Mouse (Mus musculus) stomach, embryonic 16.5 days (tissue): Measurements from ENCODE around the gene Trio. TPM values are rescaled to one million over a fixed set of nuclear protein-coding genes. Genes with fewer than 3 reads are reported as not detected.

Experiments used
- ATAC-seq: fragments of 200-750 bp; cut with Nextera tagmentation; 2 replicates; pipeline ENCODE4 v1.8.0; 2017; ENCODE audit warnings: moderate number of reproducible peaks, moderate TSS enrichment; ENCODE audit not compliant: insufficient read depth, low FRiP score
- H3K27ac ChIP-seq: fragments of 300-500 bp; sonication (generic); 2 replicates; pipeline ENCODE4 v1.5.1; 2014; ENCODE audit warnings: low read length
- H3K27me3 ChIP-seq: fragments of 300-500 bp; sonication (generic); 2 replicates; pipeline ENCODE4 v1.6.1; 2014; ENCODE audit warnings: low read length, control low read depth, mixed read lengths; ENCODE audit not compliant: control insufficient read depth, insufficient read depth
- H3K36me3 ChIP-seq: fragments of 300-500 bp; sonication (generic); 2 replicates; pipeline ENCODE4 v1.6.1; 2014; ENCODE audit warnings: low read length; ENCODE audit not compliant: control insufficient read depth, insufficient read depth
- H3K4me1 ChIP-seq: fragments of 300-500 bp; sonication (generic); 2 replicates; pipeline ENCODE4 v1.6.1; 2014; ENCODE audit warnings: low read length, control low read depth, mixed read lengths; ENCODE audit not compliant: control insufficient read depth, insufficient read depth
- H3K4me2 ChIP-seq: fragments of 300-500 bp; sonication (generic); 2 replicates; pipeline ENCODE4 v1.6.1; 2014; ENCODE audit warnings: low read depth, low read length, mixed read lengths
- H3K4me3 ChIP-seq: fragments of 300-500 bp; sonication (generic); replicated peaks from 2 replicates; pipeline ENCODE4 v1.5.1; 2014; ENCODE audit warnings: mild to moderate bottlenecking, low read length
- H3K9ac ChIP-seq: fragments of 300-500 bp; sonication (generic); 2 replicates; pipeline ENCODE4 v1.6.1; 2014; ENCODE audit warnings: low read length
- H3K9me3 ChIP-seq: fragments of 300-500 bp; sonication (generic); replicated peaks from 2 replicates; pipeline ENCODE4 v1.6.1; 2016; ENCODE audit warnings: low read length, control low read depth; ENCODE audit not compliant: control insufficient read depth
- WGBS: fragments of 180-500 bp; shearing (Covaris S2); extraction: QIAGEN DNeasy Blood & Tissue Kit; methylation state at CpG from one replicate; pipeline ENCODE4 v1.1.7; 2014; 5-methylcytosine and 5-hydroxymethylcytosine counted together
- polyA plus RNA-seq: library from polyadenylated mRNA; unstranded; fragments of >200 nt; fragmentation: Nextera tagmentation; extraction: Ambion mirVana; gene quantifications from 2 replicates; pipeline ENCODE4 v1.2.1, GENCODE M21; 2015

Gene Trio
- polyA plus RNA-seq, 1 experiment from 2014 or later: 22.9 TPM

DNA sequence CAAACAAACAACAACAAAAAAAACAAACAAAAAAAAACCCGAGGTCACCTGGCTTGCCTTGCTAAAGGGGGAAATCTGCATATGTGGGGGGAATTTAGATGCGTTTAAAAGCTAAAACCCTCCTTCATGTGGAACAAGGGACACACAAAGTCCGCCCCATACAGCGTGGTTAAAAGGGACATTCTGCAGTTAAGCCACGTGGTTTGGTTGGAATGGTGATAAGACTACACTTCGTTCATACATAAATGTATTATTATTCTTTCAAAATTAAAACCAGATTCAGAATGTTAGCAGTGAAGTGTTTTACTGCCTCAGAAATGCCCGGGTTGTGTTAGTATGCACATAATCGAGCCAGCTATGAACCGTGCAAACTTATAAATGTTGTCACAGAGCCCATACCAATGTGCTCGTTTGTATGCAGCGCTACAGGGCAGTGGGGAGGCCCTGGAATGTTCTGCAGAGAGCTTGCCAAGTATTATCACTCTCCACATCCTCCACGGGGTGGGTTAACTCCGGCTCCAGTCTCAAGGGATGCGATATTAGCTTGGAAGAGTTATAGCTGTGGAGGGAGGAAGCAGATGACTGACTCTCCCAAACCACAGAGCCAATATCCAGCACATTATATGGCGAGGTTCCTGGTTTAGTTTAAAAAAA, 243.1 kb downstream of the Trio start:
- 45% methylated on average over 15 of the region's 15 CpGs for WGBS
- peak; percentile 65; the same call in 1 of the 2 replicates for ATAC-seq
- no peak overlapping the region for H3K4me2 ChIP-seq

DNA sequence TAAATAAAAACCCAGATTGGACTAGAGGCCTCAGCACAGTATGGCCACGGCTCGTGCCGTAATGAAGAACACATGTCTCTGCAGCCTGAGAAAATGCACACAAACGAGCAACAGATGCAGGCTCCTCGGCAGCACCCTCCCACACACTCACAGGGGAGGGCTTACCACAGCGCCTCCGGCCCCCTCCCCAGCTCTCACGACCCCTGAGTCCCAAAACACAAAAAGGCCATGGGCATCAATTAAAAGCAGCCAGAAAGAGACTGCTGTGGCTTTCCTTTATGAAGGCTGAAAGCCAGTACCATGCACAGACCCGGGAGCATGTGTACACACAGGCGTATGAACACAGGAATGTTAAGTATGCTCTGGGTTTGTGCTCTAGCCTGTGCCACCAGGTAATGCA, 245.8 kb downstream of the Trio start:
- Histone ChIP-seq H3K27me3 (no peaks in the 10 kb centered on the region), H3K27ac (peak overlapping the region; percentile 97), H3K9me3 (no peaks in the 10 kb centered on the region), H3K4me1 (peaks cover 75% of the 10 kb centered on the region), H3K9ac (0 out of 2 replicates have a peak overlapping the region, but pooled peaks have one; percentile 12), H3K4me2 (no peak overlapping the region), H3K4me3 (no peak overlapping the region), H3K36me3 (no peaks in the 10 kb centered on the region)
- no peak for ATAC-seq
- 35% methylated on average over 10 of the region's 10 CpGs for WGBS

More for the DNA sequence above, 243.1 kb downstream of the Trio start:
- Histone ChIP-seq H3K4me3 (no peak overlapping the region), H3K9me3 (no peaks in the 10 kb centered on the region), H3K4me1 (peaks cover 71% of the 10 kb centered on the region), H3K9ac (no peak overlapping the region), H3K27ac (peak overlapping the region; percentile 92), H3K36me3 (no peaks in the 10 kb centered on the region), H3K27me3 (no peaks in the 10 kb centered on the region)

DNA sequence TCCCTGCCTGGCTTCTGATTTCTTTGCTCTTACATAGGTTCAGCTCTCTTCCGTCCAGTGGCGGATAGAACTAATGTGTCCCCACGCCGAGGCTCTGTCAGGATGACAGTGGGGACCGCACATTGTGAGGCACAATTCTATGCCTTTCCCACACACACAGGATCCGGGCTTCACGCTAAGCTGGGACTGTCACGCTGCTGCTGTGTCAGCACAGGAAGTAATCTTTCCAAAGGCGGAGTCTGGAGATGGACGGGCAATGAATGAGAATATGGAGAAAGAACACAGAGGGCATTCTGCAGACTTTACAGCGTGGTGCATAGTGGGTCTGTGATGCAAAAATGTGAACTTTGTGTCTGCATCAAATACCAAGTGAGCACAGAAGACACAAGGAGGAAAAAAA, 246.2 kb downstream of the Trio start:
- Histone ChIP-seq H3K36me3 (no peaks in the 10 kb centered on the region), H3K4me3 (no peak overlapping the region), H3K27ac (peak overlapping the region; percentile 97), H3K9me3 (no peaks in the 10 kb centered on the region), H3K9ac (no peak overlapping the region), H3K27me3 (no peaks in the 10 kb centered on the region), H3K4me2 (no peak overlapping the region), H3K4me1 (peaks cover 71% of the 10 kb centered on the region)
- no peak for ATAC-seq
- 52% methylated on average over 11 of the region's 11 CpGs for WGBS

DNA sequence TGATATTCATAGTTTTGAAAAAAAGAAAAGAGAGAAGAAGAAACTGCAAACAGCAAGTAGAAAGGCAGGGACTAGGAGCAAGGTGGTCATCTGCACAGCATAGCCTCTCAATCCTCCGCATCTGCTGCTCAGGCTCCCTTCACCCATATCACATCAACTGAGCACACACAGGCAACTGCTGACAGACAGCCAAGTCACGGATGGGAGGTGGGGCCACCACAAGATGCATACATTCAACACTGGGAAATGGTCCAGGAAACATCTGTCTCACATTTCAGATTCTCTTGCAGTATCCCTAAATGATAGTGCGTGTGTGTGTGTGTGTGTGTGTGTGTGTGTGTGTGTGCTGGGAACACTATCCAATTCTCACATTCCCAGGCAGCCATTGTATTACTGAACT, 247.4 kb downstream of the Trio start:
- Histone ChIP-seq H3K9me3 (no peaks in the 10 kb centered on the region), H3K4me3 (no peak overlapping the region), H3K27ac (peak overlapping the region; percentile 97), H3K27me3 (no peaks in the 10 kb centered on the region), H3K36me3 (no peaks in the 10 kb centered on the region), H3K9ac (peak overlapping the region; percentile 32; the same call in 1 of the 2 replicates), H3K4me2 (peak overlapping the region; percentile 37), H3K4me1 (peaks cover 59% of the 10 kb centered on the region)
- ATAC-seq: peak; percentile 61
- WGBS: 17% methylated on average over 3 of the region's 3 CpGs

DNA sequence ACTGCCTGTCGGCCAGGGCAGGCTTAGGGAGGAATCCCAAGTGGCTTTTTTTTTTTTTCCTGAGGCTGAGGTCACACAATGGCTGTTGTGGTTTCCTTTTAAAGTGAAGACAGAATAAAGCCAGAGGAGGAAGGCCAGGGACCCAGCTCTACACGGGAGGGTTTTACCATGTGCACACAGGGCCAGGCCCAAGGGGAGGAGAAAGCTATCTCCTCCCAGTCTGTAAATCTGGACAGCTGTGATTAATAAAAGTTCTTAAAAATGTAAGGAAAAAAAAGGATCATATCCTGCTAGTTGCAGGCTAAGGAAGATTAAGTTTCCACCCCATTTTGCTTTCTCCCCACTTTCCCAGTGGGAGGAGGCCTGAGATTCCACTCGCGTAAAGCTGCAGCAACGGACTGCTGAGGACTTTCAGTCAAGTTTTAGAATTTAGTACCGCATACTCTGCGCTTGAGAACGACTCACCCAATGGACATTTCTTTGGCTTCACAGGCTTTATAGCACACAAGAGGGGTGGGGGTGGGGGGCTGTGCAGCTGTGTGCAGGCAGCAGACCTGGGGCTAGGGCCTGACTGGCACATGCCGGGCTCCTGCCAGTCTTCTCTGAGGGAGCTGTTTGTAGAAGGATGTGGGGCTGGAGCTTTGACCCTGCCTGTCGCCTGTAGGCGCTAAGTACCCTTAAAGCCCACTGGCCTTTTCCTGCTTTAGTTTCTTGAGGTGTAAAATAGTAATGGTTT, 248.0 kb downstream of the Trio start:
- Histone ChIP-seq H3K9ac (peak overlapping the region; percentile 47; the same call in 1 of the 2 replicates), H3K27ac (peak overlapping the region; percentile 97)

DNA sequence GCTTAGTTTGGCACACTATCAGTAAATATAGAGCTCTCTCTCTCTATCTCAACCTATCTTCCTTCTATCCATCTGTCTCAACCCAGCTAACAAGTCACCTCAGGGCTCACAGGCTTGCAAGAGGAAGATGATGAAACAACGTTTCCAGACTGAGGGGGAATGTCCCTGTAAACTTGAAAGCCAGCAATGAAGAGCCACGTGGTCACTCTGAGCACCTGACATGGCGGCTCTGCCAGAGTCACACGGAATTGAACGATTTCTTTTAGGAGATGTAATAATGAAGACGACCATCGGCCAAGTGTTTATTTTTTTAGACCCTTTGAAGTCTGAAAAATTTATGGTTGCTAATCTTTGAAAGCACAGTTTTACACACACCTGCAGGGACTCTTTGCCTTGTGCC, 251.2 kb downstream of the Trio start:
- no peak overlapping the region for H3K4me3 ChIP-seq
- peaks cover 30% of the 10 kb centered on the region for H3K4me1 ChIP-seq
- no peak overlapping the region for H3K27ac ChIP-seq
- H3K9me3 ChIP-seq: no peaks in the 10 kb centered on the region
- no peaks in the 10 kb centered on the region for H3K27me3 ChIP-seq
- no peak for ATAC-seq
- H3K36me3 ChIP-seq: peaks cover 4% of the 10 kb centered on the region; the same call in 1 of the 2 replicates
- H3K9ac ChIP-seq: no peak overlapping the region
- no peak overlapping the region for H3K4me2 ChIP-seq
- 60% methylated on average over 7 of the region's 7 CpGs for WGBS

More for the DNA sequence above, 248.0 kb downstream of the Trio start:
- peak; percentile 45 for ATAC-seq
- Histone ChIP-seq H3K36me3 (no peaks in the 10 kb centered on the region), H3K4me2 (peak overlapping the region; percentile 37), H3K27me3 (no peaks in the 10 kb centered on the region), H3K9me3 (no peaks in the 10 kb centered on the region), H3K4me3 (no peak overlapping the region), H3K4me1 (peaks cover 55% of the 10 kb centered on the region)
- WGBS: 23% methylated on average over 11 of the region's 11 CpGs

DNA sequence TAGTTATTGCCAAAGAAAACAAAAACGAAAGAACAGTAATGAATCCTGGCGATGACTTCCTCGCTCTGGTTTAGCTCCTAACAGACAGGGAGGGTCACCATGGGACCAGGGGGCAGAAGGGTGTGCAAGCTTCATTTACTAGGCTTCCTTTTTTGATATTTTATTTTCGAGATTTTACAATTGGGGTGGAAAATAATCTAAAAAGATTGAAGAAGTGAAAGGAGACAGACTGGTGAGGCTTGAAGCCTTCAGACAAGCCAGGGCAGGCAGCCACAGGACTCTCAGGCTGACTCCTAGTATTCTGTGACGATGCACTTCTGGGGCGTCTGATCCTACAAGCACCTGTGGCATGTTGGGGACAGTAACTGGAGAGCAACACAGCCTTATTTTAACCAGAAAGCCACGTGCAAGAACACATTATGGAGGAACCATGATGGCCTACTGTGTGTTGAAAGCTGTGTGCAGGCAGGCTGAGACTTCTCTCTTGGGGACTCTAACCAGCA, 253.5 kb downstream of the Trio start:
- H3K36me3 ChIP-seq: peaks cover 4% of the 10 kb centered on the region
- no peak overlapping the region for H3K9ac ChIP-seq
- no peaks in the 10 kb centered on the region for H3K27me3 ChIP-seq
- H3K9me3 ChIP-seq: no peaks in the 10 kb centered on the region
- H3K4me3 ChIP-seq: no peak overlapping the region
- no peak for ATAC-seq
- H3K27ac ChIP-seq: no peak overlapping the region
- H3K4me2 ChIP-seq: no peak overlapping the region
- 73% methylated on average over 7 of the region's 7 CpGs for WGBS
- H3K4me1 ChIP-seq: peaks cover 7% of the 10 kb centered on the region

DNA sequence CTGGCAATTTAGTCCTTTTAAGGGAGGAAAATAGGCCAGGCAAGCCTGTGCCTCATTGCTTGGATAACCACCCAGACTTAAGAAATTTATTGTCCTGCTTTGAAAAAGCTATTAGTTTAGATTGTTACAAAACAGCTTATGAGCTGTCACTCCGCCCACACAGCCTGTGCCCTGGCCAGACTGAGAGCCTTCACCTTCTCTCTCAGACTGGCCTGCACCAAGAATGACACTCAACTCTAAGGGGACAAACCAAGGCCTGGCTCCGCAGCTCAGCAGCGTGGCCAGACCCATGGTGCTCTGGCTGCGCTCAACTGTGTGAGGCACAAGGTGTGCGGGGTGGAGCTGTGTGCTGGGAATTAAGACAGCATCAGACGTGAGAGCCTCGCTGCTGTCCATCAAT, 254.1 kb downstream of the Trio start:
- H3K4me2 ChIP-seq: no peak overlapping the region
- 72% methylated on average over 7 of the region's 7 CpGs for WGBS
- 0 out of 2 replicates have a peak, but pooled peaks cover 1% of the 10 kb centered on the region for H3K4me1 ChIP-seq
- H3K27ac ChIP-seq: 0 out of 2 replicates have a peak overlapping the region, but pooled peaks have one; percentile 24
- no peaks in the 10 kb centered on the region for H3K27me3 ChIP-seq
- no peaks in the 10 kb centered on the region for H3K9me3 ChIP-seq
- no peak for ATAC-seq
- no peak overlapping the region for H3K4me3 ChIP-seq
- H3K9ac ChIP-seq: no peak overlapping the region
- peaks cover 4% of the 10 kb centered on the region for H3K36me3 ChIP-seq
